Mouse (Mus musculus): ENCODE data around the gene Bcl2.

Bcl2 gene

DNA sequence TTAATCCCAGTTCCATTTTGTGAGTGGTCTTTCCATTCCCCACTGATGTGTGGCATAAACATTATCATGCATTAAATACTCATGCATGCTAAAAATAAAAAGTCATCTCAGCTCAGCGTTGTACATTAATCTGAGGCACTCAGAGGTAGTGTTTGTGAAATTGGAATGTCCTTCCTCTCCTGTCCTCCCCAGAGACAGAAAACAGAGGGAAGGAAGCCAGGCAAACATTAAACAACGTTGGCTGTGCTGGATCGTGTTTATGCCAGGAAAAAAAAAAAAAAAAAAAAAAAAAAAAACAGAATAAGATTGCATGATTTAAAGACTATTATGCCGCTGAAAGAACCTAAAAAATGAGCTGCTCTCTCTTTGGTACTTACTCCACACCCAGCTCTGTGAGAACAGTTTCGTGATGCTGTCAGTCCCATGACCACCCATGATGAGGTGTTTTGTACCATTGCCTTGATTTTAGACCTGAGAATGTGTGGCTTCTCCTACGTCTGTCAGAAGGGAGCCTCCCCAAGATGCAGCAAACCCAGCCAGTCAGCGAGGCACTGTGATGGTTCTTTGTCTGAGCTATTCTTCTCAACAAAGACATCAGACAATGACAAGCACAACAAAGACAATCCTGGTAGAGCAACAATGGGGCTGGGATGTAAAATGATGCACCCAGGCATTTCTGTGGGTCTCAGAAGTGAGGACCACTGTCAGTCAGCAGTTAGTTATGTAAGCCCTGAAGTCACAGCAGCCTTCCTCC, 200.0 kb downstream of the Bcl2 start:
- no peak for DNase-seq (ENCODE audit: extremely low read depth, low read depth)

- no peak for DNase-seq (ENCODE audit: extremely low read depth, low read depth)
Observed at GRCm38 (mm10) chr1:106513481-106513880, 200.6 kb downstream of the Bcl2 start.

DNA sequence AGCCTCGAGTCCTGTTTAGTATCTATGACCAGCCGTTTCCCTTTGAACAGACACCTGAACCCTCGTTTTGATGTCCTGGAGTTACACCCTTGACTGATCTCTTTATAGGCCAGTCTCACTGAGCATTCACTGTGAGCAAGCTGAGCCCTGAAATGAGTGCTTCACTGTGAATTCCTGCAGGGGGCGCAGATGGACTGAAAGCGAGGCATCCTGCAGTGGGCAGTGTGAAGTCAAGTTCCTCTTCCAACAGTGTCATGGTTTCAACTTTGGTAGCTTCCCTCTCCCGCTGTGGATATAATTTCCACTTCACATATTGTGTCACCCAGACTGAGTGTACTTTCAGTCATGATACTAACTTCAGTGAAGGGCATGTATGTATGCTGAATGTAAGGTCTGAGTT, 202.5 kb downstream of the Bcl2 start:
- DNase-seq (ENCODE audit: extremely low read depth, low read depth): peak; percentile 92

DNA sequence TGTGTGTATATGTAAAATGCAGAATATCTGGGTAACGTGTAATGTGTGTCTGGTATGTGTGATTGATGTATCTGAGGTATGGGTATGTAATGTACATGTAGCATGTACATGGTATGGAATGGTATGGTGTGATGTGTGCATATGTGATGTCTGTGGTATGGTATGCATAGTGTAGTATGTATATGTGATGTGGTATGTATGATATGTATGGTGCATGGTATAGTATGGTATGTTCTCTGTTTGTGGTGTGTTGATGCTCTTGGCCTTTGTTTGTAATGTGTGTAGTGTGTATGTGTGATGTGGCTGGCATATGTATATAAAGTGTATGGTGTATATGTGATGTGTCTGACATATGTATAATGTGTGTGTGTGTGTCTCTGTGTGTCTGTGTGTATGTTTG, 206.5 kb downstream of the Bcl2 start:
- DNase-seq (ENCODE audit: extremely low read depth, low read depth): no peak

GRCm38 (mm10) chr1:106503910-106504309, 210.2 kb downstream of the Bcl2 start:
- no peak for DNase-seq (ENCODE audit: extremely low read depth, low read depth)

DNA sequence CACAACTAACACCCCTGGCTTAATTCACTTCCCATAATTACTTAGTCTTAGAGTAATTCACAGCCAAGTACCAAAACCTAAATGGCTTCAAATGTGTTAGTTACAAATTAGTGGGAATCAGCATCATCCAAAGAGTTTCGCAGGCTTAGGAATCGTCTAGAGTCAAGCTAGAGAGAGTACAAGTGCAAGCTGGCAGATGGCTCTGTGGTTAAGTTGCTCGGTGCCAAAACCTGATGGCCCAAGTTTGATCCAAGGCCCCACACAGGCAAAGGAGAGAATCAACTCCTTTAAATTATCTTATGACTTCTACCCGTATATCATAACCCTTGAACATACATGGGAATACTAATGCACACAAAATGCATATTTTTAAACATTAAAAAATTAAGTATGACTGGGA, 210.7 kb downstream of the Bcl2 start:
- no peak for DNase-seq (ENCODE audit: extremely low read depth, low read depth)

DNA sequence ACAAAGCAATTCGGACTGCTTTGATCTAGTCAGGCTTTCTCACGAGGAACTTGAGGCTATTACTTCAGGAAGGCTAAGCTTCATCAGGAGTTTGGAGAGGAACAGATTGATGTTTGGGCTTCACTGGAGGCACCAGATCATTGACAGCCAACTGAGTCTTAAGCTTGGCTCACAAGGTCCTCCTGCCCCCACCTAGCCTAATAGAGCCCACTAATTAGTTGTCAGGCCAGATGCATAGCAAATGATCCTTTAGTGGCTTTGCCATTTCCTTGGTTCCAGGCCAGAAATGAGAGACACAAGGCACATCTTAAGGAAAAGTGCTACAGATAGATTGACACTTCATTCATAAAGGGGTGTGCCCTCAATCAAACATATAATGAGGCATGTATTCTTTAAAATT, 216.1 kb downstream of the Bcl2 start:
- no peak for DNase-seq (ENCODE audit: extremely low read depth, low read depth)

All from MEL-GATA-1-ER (cell line).